Mouse (Mus musculus): ENCODE measurements around the gene Gm8797.
"Not testable (repeated sequence)": the region's sequence is repeated elsewhere in the genome, so short reads cannot be mapped to it uniquely, and the experiment has no call there.

The Gm8797 gene

DNA sequence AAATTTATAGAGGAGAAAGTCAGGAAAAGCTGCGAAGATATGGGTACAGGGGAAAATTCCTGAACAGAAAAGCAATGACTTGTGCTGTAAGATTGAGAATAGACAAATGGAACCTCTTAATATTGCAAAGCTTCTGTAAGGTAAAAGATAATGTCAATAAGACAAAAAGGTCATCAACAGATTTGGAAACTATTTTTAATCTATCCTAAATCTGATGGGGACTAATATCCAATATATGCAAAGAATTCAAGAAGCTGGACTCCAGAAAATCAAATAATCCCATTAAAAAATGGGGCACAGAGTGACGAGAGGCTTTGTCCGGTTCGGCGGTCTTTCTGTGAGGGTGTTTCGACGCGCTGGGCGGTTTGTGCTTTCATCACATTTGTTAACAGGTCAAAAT is at the start of gene Gm8797:
TSS of gene Gm8797 (plus strand) at position 301 of the 400 bp plus-strand sequence.
- not testable (repeated sequence) for DNase-seq

- no peak for DNase-seq
Observed at GRCm38 (mm10) chr3:5714481-5714880, 36.1 kb upstream of the Gm8797 start.

- no peak for DNase-seq
Observed at GRCm38 (mm10) chr3:5732931-5733330, 17.7 kb upstream of the Gm8797 start.

DNA sequence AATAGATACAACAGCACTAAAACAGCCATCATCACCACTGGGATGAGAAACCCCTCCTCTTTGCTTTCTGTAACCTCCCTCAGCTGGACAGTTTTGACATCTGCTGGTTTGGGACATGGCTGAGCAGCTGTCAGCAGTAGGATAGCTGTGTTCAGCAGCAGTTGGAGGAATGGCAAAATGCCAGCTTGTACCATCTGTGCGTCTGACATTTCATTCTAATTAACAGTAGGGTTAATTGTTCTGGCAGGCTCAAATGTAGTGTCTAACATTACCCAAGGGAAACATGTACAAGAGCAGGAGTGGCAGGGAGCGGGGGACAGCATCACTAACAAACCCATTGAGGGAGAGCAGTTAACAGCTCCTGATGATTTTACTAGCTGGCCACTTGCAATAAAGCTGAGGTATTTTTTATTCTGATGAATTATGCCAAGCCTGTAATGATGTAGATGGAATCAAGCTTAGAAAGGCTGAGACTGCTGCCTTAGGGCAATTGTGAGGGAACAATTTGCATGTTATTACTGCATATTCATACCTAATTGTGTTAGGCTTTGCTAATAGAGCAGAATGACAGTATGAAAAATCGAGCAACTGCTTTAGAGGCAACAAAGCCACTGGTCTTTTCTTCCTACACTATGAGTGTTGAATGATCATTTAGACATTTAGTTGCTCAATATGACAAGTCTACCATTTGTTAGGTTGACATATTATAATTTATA is 4.3 kb downstream of the Gm8797 start:
- DNase-seq = peak; percentile 8

DNA sequence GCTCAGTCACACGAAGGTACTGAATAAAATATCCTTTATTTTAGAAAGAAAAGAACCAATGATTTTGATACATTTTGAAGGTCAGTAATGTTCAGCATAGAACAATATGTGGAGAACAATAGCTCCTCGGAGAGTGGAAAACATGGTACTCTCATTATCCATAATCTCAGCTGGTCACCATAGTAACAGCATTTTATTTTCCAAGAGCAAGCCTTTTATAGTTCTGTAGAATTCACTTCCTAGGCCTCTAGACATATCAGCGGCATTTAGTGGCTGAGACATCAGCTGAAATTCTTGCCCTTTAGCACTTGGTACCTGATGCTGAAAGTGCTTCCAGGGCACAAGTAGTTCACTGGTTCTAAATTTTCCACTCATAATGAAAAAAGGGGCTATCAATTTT is 15.7 kb downstream of the Gm8797 start:
- DNase-seq = no peak

GRCm38 (mm10) chr3:5776894-5777293 is 26.3 kb downstream of the Gm8797 start:
- no peak for DNase-seq
